Mouse (Mus musculus): ENCODE measurements around the gene Prkra.

The Prkra gene

GRCm38 (mm10) chr2:76647883-76648570 is at the start of gene Prkra, which contains the start of gene Pjvk:
Gene Prkra, minus strand, starts transcription at chr2:76648015.
Gene Pjvk, plus strand, starts transcription at chr2:76648476.
- peak; percentile 98 for DNase-seq

GRCm38 (mm10) chr2:76695290-76695689 is 47.5 kb upstream of the Prkra start:
- no peak for DNase-seq

DNA sequence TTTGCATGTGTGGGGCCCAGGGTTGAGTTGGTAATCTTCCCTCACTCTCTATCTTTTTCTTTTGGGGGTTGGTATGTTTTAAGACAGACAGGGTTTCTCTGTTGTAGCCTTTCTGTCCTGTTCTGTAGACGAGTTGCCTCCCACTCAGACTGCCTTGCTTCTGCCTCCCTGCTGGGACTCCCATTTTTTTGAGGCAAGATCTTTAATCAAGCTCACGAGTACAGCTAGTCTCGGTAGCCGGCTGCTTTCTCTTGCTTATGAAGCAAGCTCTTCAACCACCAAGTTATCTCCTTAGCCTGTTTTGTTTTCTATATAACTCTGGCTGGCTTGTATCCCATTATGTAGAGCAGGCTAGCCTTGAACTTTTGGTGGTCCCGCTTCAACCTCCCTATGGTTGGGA is 46.0 kb upstream of the Prkra start:
- no peak for DNase-seq

DNA sequence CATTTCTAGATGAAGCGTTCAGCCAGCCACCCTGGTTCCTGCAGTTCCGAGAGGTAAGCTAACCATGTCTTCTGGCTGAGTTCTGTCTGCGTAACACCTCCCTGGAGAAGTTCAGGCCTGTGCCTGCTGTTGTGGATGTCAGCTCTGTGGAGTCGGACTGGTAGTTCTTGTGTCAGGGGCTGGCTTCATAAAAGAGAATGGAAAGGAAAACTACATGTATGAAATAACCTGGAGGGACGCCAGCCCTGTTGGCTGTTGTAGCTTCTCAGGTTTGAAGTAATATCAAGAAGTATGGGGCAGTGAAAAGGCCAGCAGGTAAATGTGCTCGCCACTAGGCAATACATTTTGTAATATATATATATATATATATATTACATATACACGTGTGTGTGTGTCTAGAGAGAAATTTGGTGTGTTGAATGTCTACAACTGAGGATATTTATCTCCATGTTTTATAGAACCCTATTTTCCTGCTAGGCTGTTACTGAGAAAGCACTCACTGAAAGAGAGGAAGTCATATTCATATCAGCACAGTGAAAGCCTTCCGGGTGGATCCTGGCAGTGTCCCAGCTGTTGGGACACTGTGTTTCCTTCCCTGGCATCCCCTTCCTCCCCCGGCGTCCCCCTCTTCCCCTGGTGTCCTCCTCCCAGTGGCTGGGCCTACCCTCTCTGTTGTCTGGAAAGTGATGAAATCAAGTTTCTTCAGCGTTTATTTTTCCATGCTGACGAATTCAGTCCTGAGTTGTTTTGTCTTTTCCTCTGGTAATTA is 42.8 kb upstream of the Prkra start:
- DNase-seq, result no peak

DNA sequence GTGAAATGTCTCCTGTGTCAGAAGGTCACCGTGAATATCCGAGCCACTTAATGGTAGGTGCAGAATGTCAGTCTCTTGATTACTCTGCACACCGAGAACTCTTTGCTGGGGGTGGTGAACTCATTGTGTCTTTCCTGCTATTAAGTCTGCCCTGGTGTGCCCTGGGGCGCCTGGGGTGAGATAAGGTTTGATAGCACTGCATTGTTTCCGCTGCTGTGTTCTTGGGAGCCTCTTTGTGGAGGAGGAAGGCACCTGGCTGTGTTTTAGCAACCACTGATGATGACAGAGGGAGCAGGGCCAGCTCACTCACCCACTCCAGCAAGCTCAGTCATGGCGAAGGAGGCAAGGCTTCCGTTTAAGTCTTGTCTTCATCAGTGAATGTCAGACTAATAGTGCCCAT is 40.3 kb upstream of the Prkra start:
- no peak for DNase-seq

GRCm38 (mm10) chr2:76687608-76688007 is 39.8 kb upstream of the Prkra start:
- no peak for DNase-seq

DNA sequence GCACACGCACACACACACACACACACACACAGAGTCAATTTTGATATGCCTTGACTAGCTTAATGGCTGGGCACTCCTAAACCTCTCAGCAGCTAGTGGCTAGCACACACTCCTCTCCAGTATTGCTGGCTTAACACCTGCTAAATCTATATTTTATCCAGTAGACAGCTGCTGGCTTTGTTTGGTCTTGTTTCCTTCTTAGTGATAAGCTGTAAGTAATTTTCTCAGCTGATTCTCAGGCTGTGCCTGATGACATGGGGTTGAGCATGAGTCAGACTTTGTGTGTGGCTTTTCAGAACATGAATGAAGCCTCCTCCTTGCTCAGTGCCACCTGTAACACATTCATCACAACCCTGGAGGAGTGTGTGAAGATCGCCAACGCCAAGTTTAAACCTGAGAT is 39.2 kb upstream of the Prkra start:
- DNase-seq, result no peak

GRCm38 (mm10) chr2:76682301-76682700 is 34.5 kb upstream of the Prkra start:
- no peak for DNase-seq

DNA sequence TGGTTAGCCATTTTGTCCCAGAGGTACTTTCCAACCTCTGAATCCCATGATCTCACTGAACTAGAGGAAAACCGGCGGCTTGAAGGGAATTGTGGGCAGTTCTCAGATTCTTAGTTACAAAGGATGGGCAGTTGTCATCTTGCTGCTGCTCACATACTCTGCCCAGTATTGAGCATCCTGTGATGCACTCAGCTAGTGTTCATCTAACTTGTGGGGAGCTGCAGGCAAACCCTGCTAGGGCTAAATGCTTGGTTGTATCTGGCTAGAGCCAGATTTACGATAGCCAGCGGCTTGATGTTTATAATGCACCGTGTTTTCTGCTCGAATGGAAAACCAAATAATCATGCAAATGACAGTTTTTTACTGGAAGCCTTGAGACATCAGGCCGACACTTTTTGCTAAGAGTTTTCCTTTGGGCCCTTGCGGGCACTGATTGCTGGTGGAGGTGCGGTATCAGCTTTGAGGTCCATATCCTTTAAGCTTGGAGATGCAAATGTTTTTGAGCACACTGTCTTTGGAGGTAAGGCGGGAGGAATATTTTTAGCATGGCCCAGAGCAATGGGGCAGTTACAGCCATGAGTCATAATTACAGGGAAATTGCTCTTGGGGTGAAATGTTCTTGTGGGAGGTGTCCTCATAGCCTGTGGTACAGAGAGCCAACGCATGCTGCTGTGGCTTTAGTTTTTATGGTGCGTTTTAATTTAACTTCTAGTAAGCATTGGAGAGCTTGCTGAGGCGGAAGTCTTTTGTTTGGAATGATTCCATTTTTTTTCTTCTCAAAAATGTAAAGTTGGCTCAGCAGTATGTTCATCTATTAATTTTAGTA is 28.8 kb upstream of the Prkra start:
- no peak for DNase-seq

DNA sequence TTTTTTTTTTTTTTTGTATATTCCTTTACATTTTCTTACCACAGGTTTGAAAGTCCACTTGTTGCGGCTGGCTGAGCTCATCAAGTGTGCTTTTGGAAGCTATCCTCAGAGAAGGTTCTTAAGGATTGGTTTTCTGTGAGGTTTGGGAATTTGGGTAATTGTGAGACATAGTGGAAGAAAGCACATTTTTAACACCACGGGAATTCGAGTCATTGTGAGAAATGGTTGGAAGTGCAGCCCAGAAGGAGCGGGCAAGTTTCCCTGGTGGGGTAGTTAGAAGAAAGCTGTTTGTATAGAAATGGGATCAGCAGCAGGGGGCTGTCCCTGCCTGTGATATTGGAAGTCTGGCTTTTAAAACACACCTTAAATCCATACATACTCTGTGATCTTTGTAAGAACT is 28.1 kb upstream of the Prkra start:
- no peak for DNase-seq

GRCm38 (mm10) chr2:76675451-76675850 is 27.6 kb upstream of the Prkra start:
- DNase-seq, result peak; percentile 46

- DNase-seq, result peak; percentile 86
Observed at GRCm38 (mm10) chr2:76674725-76675427, 27.1 kb upstream of the Prkra start, which contains the start of gene Plekha3. Gene Plekha3, plus strand, starts transcription at chr2:76675281.

- peak; percentile 31 for DNase-seq
Observed at GRCm38 (mm10) chr2:76673472-76674081, 25.8 kb upstream of the Prkra start.

- peak; percentile 94 for DNase-seq
Observed at GRCm38 (mm10) chr2:76672966-76673392, 25.2 kb upstream of the Prkra start, which contains the start of gene Fkbp7. Gene Fkbp7, minus strand, starts transcription at chr2:76673116.

DNA sequence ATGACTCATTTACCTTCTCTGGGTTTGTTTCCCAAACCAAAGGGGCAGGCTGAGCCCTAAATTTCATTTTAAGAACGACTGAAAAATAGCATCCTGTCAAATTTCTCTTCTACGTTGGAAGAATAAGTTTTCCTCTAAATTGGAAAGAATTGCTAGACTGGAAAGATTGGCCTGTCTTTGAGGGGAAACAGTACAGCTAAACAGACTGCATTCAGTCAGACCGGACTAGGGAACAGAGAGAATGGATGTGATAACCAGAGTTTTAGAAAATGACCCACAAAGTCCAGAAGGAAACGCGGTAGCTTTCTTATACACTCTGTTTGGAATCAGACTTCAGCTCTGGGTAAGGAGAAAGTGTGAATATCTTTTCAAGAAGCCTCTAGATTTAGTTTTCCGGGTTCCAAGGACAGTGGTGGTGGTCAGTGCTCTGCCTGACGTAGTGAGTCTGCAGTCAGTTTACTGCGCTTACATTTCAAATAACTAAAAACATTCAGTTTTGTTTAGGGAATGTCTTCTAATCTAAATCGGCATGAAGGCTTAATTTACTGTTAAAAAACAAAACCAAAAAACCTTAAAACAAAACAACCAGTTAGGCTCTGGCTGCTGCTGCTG is 24.4 kb upstream of the Prkra start:
- no peak for DNase-seq

DNA sequence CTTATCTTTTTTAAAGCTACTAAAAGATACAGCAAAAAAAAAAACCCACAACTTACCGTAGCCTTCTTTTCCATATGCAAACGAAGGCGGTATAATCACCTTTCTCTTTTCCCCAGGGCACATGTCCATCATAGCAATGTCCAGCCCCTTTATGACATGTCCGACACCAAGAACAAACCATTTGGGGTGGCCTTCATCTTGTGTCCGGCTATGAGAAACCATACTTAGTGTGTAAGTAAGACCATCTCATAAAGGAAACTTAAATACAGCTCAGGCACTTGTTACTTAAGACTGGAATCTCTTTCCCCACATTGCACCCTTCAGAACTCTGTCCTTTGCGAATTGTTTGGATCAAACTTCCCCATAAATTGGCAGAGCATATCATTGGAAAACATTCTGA is 23.8 kb upstream of the Prkra start:
- DNase-seq, result no peak

GRCm38 (mm10) chr2:76667200-76667599 is 19.4 kb upstream of the Prkra start:
- no peak for DNase-seq

DNA sequence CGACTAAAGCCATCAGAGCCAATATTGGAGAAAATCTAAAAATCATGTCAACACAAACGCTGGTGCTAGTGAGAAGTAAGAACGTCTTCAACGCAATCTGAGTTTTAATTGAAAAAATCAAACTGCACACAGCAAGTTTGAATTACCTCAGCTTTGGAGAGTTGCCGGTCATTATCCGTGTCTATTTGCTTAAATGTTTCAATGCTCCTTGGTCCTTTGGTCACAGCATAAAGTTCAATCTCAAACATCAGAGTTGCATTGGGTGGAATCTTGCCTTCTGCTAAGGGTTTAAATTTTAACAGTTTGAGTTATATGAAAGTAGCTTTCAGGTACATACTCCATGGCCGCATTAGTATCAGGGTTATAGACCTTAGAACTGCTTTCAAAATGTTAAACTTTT is 17.7 kb upstream of the Prkra start:
- DNase-seq, result no peak

DNA sequence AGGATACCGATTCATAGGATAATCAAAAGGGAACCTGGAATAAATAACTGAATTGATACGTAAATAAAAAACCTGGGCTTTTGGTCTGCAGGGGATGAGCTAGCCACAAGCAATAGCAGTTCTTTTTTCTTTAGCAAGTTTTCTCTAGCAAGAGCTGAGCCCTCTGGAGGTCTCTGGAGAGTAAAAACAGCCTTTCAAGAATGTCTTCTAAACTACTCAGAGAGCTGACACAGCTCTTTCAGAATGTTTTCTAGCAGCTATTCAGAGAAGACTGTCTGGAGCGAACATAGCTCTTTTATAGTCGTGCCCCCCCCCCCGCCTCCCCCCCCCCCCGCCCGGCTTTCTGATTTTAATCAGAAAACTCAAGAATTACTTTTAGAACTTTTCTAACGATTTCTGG is 11.6 kb upstream of the Prkra start:
- no peak for DNase-seq

DNA sequence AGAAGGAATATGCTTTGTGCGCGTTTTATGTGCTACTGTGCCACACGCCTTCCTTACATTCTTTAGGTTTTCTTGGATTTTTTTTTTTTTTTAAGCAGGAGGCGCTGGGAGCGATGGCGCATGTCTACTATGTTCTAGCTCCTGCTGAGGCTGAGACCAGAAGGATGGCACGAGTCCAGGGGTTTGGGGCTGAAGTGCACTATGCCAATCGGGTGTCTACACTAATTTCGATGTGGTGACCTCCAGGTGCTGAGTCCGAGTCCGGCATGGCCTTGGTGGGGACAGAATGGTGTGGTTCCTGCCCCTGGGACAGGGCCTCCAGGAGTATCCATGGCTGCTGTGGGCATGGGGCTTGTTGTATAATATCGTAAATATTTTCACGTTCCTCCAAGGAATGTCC is 10.7 kb upstream of the Prkra start:
- no peak for DNase-seq

DNA sequence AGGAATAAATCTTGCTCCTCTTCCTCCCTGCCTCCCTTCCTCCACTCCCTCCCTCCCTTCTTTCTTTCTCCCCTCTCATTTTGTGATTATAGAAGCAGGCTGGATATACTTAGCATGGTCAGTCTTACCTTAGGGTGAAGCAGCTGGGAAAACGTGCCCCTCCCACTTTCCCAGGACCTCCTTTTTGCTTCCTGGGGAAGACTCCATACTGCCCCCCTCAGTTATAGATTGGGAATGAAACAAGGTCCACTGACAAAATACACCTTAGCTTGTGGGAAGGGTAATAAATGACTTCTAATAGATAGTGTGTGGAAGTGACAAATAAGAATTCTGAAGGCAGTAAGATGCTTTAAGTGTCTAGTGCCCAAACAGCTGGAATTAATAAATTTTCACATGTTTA is 8.2 kb upstream of the Prkra start:
- DNase-seq, result no peak

DNA sequence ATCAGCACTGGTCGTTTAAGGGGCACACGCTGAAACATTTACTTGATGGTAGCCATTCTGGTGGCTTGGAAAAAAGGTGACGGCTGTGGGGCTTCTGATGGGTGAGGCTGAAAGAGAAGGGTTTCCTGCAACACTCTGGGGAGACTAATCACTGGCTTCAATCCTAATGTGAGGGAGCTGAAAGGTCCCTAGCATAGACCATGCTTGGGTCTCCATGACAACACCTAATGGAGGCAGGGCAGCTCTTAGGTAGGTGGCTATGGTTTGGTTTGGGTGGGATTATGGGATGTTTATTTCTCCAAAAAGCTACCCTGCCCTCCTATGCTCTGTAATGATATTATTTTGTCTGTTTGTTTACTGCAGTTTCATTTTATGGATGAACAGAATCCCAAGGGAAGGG is 7.6 kb upstream of the Prkra start:
- no peak for DNase-seq
